Mouse (Mus musculus) heart, embryonic 15.5 days (tissue): ENCODE measurements around the gene Myh8. TPM values are rescaled to one million over a fixed set of nuclear protein-coding genes. Genes with fewer than 3 reads are reported as not detected.

Experiments used
- ATAC-seq: fragments of 200-750 bp; cut with Nextera tagmentation; replicated peaks from 2 replicates; pipeline ENCODE4 v1.8.0; 2017; ENCODE audit warnings: low read depth, moderate TSS enrichment; ENCODE audit not compliant: insufficient number of reproducible peaks, insufficient read depth, low FRiP score
- H3K27ac ChIP-seq: fragments of 300-500 bp; sonication (generic); 2 replicates; pipeline ENCODE4 v1.5.1; 2015; ENCODE audit warnings: mild to moderate bottlenecking, inconsistent platforms
- H3K27me3 ChIP-seq: fragments of 300-500 bp; sonication (generic); 2 replicates; pipeline ENCODE4 v1.6.1; 2015; ENCODE audit warnings: inconsistent platforms
- H3K36me3 ChIP-seq: fragments of 300-500 bp; sonication (generic); 2 replicates; pipeline ENCODE4 v1.6.1; 2015; ENCODE audit warnings: mild to moderate bottlenecking, inconsistent platforms
- H3K4me1 ChIP-seq: fragments of 300-500 bp; sonication (generic); replicated peaks from 2 replicates; pipeline ENCODE4 v1.6.1; 2015; ENCODE audit warnings: inconsistent platforms
- H3K4me2 ChIP-seq: fragments of 300-500 bp; sonication (generic); 2 replicates; pipeline ENCODE4 v1.6.1; 2015; ENCODE audit warnings: inconsistent platforms, mild to moderate bottlenecking, moderate library complexity
- H3K4me3 ChIP-seq: fragments of 300-500 bp; sonication (generic); 2 replicates; pipeline ENCODE4 v1.5.1; 2015; ENCODE audit warnings: mild to moderate bottlenecking, inconsistent platforms
- H3K9ac ChIP-seq: fragments of 300-500 bp; sonication (generic); 2 replicates; pipeline ENCODE4 v1.6.1; 2015; ENCODE audit warnings: mild to moderate bottlenecking, inconsistent platforms
- H3K9me3 ChIP-seq: fragments of 300-500 bp; sonication (generic); replicated peaks from 2 replicates; pipeline ENCODE4 v1.6.1; 2016; ENCODE audit warnings: inconsistent platforms
- WGBS: fragments of 180-500 bp; shearing (Covaris S2); methylation state at CpG from one replicate; pipeline ENCODE4 v1.1.7; 2015; ENCODE audit warnings: mixed read lengths; 5-methylcytosine and 5-hydroxymethylcytosine counted together
- polyA plus RNA-seq: library from polyadenylated mRNA; unstranded; fragments of >200 nt; fragmentation: Nextera tagmentation; extraction: Ambion mirVana; gene quantifications from 2 replicates; pipeline ENCODE4 v1.2.1, GENCODE M21; 2015

The Myh8 gene
- 1.9 and 2.6 TPM in 2 replicates for polyA plus RNA-seq

DNA sequence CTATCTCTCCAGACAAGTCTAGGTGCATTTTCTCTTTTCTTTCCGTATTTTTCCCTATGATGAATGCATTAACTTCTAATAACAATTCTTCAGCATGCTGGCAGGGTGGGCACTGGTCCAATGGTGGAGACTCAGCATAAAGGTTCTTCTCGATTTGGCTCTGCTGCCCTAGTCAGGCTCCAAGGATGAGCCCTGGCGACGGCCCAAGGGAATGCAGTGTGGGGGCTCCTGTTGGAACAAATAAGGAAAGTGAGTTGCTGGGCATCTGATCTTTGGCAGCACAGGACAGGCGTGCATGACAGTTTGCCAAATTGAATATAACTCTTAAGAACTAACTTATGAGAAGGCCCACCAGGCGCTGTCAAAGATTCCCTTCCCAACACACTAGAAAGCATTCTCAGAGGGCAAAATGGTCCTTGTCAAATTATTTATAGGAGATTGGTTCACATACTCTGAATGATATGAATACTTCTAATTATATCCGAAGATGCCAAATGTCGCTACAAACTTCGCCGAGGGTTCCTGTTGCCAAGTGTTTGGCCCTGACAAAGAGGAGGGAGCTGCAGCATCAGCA, at the start of gene Myh8:
Gene Myh8, plus strand, starts transcription at position 524 of the 574 bp plus-strand sequence.
- H3K4me2 ChIP-seq = no peak within 1 kb of the TSS
- no peak within 1 kb of the TSS for H3K4me3 ChIP-seq
- H3K36me3 ChIP-seq = no peaks in the 10 kb centered on the region
- WGBS = 48% methylated on average over 10 of the region's 10 CpGs
- ATAC-seq = no peak; the same call in 1 of the 2 replicates
- H3K9me3 ChIP-seq = no peaks in the 10 kb centered on the region
- no peak within 1 kb of the TSS for H3K9ac ChIP-seq
- peak within 1 kb of the TSS; percentile 31; the same call in 1 of the 2 replicates for H3K27ac ChIP-seq
- no peaks in the 10 kb centered on the region for H3K27me3 ChIP-seq
- peaks cover 10% of the 10 kb centered on the region; the same call in 1 of the 2 replicates for H3K4me1 ChIP-seq

DNA sequence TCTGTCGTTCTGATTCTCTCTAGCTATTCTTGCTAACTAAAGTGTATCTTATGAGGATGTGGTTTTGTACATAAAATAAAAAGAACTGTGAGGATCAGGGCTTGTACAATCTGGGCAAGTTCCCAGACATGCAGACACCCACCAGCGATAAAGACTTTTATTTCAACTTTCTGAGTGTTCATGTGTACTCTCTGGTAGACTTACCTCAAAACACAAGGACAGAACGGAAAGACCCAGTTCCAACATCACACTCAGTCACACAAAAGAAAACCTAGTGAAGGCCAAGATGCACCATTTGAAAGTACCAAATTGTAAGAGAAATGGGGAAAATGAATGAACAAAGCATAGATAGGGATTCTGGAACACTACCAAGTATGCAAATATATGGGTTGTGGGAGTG, 48.2 kb upstream of the Myh8 start:
- Histone ChIP-seq H3K9me3 (no peaks in the 10 kb centered on the region), H3K27ac (no peak overlapping the region), H3K36me3 (no peaks in the 10 kb centered on the region), H3K9ac (no peak overlapping the region), H3K4me2 (no peak overlapping the region), H3K27me3 (no peaks in the 10 kb centered on the region), H3K4me1 (no peaks in the 10 kb centered on the region), H3K4me3 (no peak overlapping the region)
- 71% methylated on average over 3 of the region's 3 CpGs for WGBS
- ATAC-seq = no peak

DNA sequence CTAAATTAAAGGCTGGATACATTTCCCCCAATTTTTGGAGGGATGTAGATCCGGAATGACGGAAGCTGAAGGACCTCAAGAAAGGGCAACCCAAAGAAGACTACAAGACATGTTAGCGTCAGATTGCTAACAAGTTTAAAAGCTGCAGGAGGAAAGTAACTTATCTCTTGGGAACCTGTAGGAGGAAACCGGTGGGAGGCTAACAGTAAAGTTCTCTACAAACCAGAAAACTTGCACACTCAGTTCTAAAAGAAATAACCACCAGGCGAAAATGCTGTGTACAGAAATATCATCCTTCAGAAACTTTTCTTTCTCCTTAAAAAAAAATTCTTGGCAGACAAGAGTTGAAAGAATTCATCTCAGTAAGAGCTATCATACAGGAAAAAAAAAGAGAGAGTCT, 47.8 kb upstream of the Myh8 start:
- H3K4me1 ChIP-seq = no peaks in the 10 kb centered on the region
- no peak overlapping the region for H3K4me3 ChIP-seq
- WGBS = 65% methylated on average over 5 of the region's 5 CpGs
- no peak overlapping the region for H3K4me2 ChIP-seq
- no peaks in the 10 kb centered on the region for H3K27me3 ChIP-seq
- H3K36me3 ChIP-seq = no peaks in the 10 kb centered on the region
- no peak for ATAC-seq
- no peak overlapping the region for H3K9ac ChIP-seq
- H3K9me3 ChIP-seq = no peaks in the 10 kb centered on the region
- H3K27ac ChIP-seq = no peak overlapping the region

DNA sequence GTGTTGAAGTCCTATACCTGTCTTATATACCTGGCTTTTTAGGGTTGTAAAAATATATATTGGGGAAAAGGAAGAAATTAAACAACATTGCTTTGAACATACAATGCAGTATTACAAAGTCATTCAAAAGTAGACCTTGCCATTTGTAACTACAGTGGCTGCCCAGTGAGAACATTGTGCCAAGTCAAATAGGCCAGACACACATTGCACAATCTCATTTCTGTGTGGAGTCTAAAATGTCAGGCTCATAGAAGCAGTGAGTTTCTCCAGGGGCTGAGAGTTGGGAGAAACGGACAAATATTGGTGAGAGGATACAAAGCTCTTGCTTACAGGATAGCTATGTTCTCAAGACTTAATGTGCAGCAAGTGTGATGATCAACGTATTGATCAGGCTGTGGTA, 47.0 kb upstream of the Myh8 start:
- H3K9ac ChIP-seq = no peak overlapping the region
- no peaks in the 10 kb centered on the region for H3K27me3 ChIP-seq
- H3K36me3 ChIP-seq = no peaks in the 10 kb centered on the region
- H3K9me3 ChIP-seq = no peaks in the 10 kb centered on the region
- 70% methylated on average over 2 of the region's 2 CpGs for WGBS
- no peak for ATAC-seq
- no peaks in the 10 kb centered on the region for H3K4me1 ChIP-seq
- no peak overlapping the region for H3K4me3 ChIP-seq
- no peak overlapping the region for H3K4me2 ChIP-seq
- no peak overlapping the region for H3K27ac ChIP-seq

DNA sequence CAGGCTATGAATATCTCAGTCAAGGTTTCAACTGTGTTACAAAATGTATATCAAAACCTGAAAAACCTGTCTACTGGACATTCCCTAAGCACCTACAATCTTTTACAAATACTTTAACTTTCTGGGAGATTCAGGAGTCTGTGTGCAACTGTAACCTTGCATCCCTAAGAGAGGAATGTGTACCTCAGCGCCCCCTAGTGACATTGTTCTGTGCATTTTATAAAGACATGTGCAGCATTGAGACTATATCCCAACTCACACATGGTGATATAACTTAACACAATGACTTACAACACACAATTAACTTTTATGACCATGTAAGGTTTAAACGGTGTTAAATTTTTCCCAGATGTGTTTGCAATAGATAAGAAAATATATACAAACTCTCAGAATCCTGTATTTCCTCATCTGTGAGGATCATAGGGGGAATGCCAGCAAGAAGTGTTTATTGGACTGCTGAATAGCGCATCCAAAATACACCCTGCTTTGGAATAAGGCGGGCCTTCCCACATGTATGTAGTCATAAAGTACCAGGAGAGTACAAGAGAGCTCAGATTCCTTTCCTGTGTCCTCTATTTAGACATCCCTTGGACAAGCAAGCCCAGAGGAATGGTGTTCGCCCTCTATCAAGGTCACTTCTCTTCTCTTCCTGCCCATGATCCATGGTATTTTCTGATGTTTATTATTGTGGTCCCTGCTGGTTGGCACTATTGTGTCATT, 41.1 kb upstream of the Myh8 start:
- H3K9me3 ChIP-seq = no peaks in the 10 kb centered on the region
- no peaks in the 10 kb centered on the region for H3K4me1 ChIP-seq
- 61% methylated on average over 5 of the region's 5 CpGs for WGBS
- no peak overlapping the region for H3K4me2 ChIP-seq
- ATAC-seq = no peak
- no peak overlapping the region for H3K9ac ChIP-seq
- no peak overlapping the region for H3K4me3 ChIP-seq
- no peaks in the 10 kb centered on the region for H3K36me3 ChIP-seq
- H3K27ac ChIP-seq = no peak overlapping the region
- H3K27me3 ChIP-seq = no peaks in the 10 kb centered on the region

DNA sequence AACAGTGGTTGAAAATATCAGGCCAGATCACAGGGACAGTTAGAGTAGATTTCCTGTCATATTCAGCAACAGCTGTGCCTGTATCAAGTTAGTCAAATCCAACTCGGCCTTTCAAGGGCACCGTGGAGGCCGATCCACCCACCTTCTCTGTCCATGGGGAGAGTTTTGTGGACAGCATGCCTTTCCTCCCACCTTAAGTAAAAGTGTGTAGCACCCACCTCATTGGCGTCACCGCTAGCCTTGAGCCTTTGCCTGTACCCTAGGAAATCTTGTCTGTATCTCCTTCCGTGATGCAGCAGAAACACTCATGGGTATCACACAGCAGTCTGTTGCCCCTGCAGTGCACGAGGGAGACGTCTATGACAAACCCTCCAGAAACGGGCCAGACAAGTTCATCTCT, 40.1 kb upstream of the Myh8 start:
- ATAC-seq = no peak
- 76% methylated on average over 9 of the region's 9 CpGs for WGBS
- Histone ChIP-seq H3K27ac (no peak overlapping the region), H3K4me1 (no peaks in the 10 kb centered on the region), H3K9me3 (no peaks in the 10 kb centered on the region), H3K27me3 (no peaks in the 10 kb centered on the region), H3K4me3 (no peak overlapping the region), H3K4me2 (no peak overlapping the region), H3K36me3 (no peaks in the 10 kb centered on the region), H3K9ac (no peak overlapping the region)

DNA sequence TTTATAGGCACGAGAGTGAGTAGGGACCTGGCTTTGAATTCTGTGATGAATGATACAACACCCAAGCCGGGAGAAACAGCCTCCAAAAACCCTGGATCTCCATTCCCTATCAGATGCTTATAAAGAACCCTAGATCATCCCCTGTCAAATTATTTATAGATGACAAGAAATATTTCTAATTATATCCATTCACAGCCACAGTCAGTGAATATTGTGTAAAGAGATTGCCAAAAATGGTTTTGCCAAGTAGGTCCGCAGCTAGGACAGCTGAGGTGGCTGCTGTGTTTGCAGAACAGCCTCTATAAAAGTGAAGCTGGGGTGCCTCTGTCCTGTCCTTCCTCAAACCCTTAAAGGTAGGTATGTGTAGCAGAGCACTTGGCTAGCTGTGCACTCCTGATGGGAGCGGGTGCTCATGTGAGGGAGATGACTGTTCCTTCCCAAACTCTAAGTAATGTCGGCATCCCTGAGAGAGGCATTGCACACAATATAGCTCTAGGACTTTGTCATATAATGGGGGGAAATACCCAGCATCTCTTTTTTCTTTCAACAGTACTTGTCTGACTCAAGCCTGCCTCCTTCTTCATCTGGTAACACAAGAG, 39.3 kb upstream of the Myh8 start, which contains the start of gene Myh4:
Gene Myh4, plus strand, starts transcription at position 549 of the 599 bp plus-strand sequence.
- 78% methylated on average over 5 of the region's 5 CpGs for WGBS
- Histone ChIP-seq H3K9ac (no peak within 1 kb of the TSS), H3K4me1 (no peaks in the 10 kb centered on the region), H3K27me3 (no peaks in the 10 kb centered on the region), H3K27ac (no peak within 1 kb of the TSS), H3K4me3 (no peak within 1 kb of the TSS), H3K9me3 (no peaks in the 10 kb centered on the region), H3K36me3 (no peaks in the 10 kb centered on the region), H3K4me2 (no peak within 1 kb of the TSS)
- no peak for ATAC-seq

DNA sequence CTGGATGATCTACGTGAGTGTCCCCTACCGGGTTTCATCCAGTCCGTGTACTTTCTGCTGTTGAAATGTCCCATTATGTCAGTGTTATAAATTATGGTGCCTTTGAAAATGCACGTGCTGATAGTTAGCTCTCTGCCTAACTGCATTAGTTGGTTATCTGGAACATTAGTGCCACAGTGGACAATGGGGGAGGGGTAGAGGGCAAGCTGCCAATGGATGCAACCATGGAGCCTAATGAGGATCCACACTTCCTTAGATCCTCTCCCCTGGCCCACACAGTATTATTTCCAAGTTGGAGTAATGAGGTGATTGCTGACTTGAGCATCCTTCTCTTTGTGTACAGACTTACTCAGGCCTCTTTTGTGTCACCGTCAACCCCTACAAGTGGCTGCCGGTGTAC, 35.9 kb upstream of the Myh8 start:
- 72% methylated on average over 6 of the region's 6 CpGs for WGBS
- H3K27me3 ChIP-seq = no peaks in the 10 kb centered on the region
- no peaks in the 10 kb centered on the region for H3K4me1 ChIP-seq
- no peak overlapping the region for H3K27ac ChIP-seq
- no peak overlapping the region for H3K4me3 ChIP-seq
- H3K4me2 ChIP-seq = no peak overlapping the region
- no peak for ATAC-seq
- H3K9ac ChIP-seq = no peak overlapping the region
- no peaks in the 10 kb centered on the region for H3K36me3 ChIP-seq
- no peaks in the 10 kb centered on the region for H3K9me3 ChIP-seq

DNA sequence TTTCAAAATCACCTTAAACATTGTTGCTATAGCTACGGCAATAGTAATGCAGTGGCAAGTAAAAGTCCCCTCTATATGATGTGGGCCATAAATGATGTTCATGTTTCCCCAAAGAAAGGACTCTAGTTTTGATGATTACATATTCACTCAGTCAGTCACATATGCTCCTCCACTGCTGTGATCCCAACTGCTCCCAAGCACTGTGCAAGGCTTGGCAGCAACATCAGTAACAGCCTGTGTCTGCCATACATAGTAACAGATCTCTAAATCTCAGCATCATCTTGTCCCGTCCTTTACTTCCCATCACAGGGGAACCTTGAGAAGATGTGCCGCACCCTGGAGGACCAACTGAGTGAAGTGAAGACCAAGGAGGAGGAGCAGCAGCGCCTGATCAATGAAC, 23.2 kb upstream of the Myh8 start:
- no peak for ATAC-seq
- H3K4me2 ChIP-seq = no peak overlapping the region
- H3K4me1 ChIP-seq = no peaks in the 10 kb centered on the region
- no peak overlapping the region for H3K9ac ChIP-seq
- no peak overlapping the region for H3K4me3 ChIP-seq
- WGBS = 85% methylated on average over 4 of the region's 4 CpGs
- no peaks in the 10 kb centered on the region for H3K36me3 ChIP-seq
- H3K9me3 ChIP-seq = no peaks in the 10 kb centered on the region
- no peak overlapping the region for H3K27ac ChIP-seq
- no peaks in the 10 kb centered on the region for H3K27me3 ChIP-seq

DNA sequence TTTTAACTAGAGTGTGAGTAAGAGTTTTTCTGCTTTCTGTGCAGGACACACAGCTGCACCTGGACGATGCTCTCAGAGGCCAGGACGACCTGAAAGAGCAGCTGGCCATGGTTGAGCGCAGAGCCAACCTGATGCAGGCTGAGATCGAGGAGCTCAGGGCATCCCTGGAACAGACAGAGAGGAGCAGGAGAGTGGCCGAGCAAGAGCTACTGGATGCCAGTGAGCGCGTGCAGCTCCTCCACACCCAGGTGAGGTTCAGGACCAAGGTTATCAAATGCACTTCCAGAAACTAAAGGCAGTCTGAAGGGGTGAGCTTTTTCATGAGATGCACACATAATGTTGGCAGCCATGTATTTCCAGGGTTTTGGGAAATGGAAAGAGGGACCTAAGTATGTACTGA, 19.9 kb upstream of the Myh8 start:
- no peaks in the 10 kb centered on the region for H3K27me3 ChIP-seq
- 83% methylated on average over 7 of the region's 7 CpGs for WGBS
- no peaks in the 10 kb centered on the region for H3K9me3 ChIP-seq
- no peak overlapping the region for H3K4me3 ChIP-seq
- H3K4me1 ChIP-seq = no peaks in the 10 kb centered on the region
- no peak overlapping the region for H3K27ac ChIP-seq
- no peak overlapping the region for H3K4me2 ChIP-seq
- ATAC-seq = no peak
- no peaks in the 10 kb centered on the region for H3K36me3 ChIP-seq
- no peak overlapping the region for H3K9ac ChIP-seq

DNA sequence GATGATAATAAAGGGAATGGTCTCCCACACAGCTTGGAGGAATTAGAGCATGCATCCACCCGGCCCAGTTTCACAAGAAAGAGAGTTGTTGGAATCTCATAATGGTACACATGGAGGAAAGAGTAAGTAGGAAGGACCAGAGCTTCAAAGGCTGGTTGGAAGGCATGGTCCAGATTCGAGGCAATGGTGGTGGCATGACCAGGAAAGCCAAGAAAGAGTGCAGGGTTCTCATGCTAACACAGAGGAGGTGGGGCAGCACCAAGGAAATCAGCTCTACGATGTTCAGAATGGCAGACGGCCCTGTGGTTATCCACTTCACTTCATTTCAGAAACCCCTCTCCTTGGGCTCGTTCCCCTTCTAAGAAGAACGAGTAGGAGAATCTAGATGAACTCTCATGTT, 16.0 kb upstream of the Myh8 start:
- Histone ChIP-seq H3K27ac (no peak overlapping the region), H3K36me3 (no peaks in the 10 kb centered on the region), H3K4me1 (no peaks in the 10 kb centered on the region), H3K9ac (no peak overlapping the region), H3K4me2 (no peak overlapping the region), H3K27me3 (no peaks in the 10 kb centered on the region), H3K4me3 (no peak overlapping the region), H3K9me3 (no peaks in the 10 kb centered on the region)
- no peak for ATAC-seq
- WGBS = 71% methylated on average over 6 of the region's 6 CpGs

DNA sequence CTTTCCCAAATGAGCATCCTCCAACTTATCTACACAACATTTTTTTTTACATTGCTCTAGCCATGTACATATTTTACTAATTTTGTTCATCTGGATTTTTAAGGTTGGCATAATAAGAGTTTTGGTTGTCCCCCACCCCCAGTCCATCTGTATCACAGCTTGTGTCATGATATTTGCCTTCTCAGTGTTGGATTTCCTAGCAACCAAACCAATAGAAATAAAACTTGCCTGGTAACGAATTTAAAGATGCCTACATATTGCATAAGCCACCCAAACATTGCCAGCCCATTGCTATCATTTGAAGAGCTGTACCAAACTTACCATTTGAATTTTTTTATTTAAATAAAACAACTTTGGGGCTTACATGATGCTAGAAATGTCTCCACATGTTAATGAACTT, 16.5 kb downstream of the Myh8 start:
- no peak overlapping the region for H3K4me3 ChIP-seq
- 73% methylated on average over 1 of the region's 1 CpGs for WGBS
- H3K27me3 ChIP-seq = no peaks in the 10 kb centered on the region
- no peak overlapping the region for H3K4me2 ChIP-seq
- no peaks in the 10 kb centered on the region for H3K4me1 ChIP-seq
- no peaks in the 10 kb centered on the region for H3K36me3 ChIP-seq
- no peak overlapping the region for H3K9ac ChIP-seq
- no peak for ATAC-seq
- H3K27ac ChIP-seq = no peak overlapping the region
- no peaks in the 10 kb centered on the region for H3K9me3 ChIP-seq
